Mouse (Mus musculus) small intestine, adult 2 months (tissue): ENCODE data around the gene Timp3.

Source experiments
- CTCF ChIP-seq: fragments of 200-500 bp; IDR thresholded peaks from 2 replicates; pipeline ENCODE4 v1.5.1; 2012; ENCODE audit warnings: low read depth, mild to moderate bottlenecking, control low read depth, inconsistent platforms, low read length, moderate library complexity, mixed read lengths; ENCODE audit not compliant: insufficient replicate concordance, insufficient read length; ENCODE audit errors: extremely low read depth
- POLR2A ChIP-seq: fragments of 200-500 bp; IDR thresholded peaks from 2 replicates; pipeline ENCODE4 v1.6.1; 2012; ENCODE audit warnings: low read depth, mild to moderate bottlenecking, control low read depth, inconsistent platforms, low read length, moderate library complexity

- TF ChIP-seq POLR2A, result no peak
- TF ChIP-seq CTCF, result no peak
These were observed 73.9 kb downstream of the Timp3 start for GRCm38 (mm10) chr10:86374061-86374460.
